Mouse (Mus musculus) lung, postnatal 0 days (tissue): ENCODE results near the gene Tmem176b. TPM values are rescaled to one million over a fixed set of nuclear protein-coding genes. Genes with fewer than 3 reads are reported as not detected.

Source experiments
- ATAC-seq: fragments of 200-750 bp; cut with Nextera tagmentation; 2 replicates; pipeline ENCODE4 v1.8.0; 2017; ENCODE audit warnings: moderate library complexity
- DNase-seq: peaks from one replicate; pipeline ENCODE4 v3.0.0-alpha.2; 2016; ENCODE audit warnings: low spot score
- H3K27ac ChIP-seq: fragments of 300-500 bp; sonication (generic); 2 replicates; pipeline ENCODE4 v1.5.1; 2014; ENCODE audit warnings: antibody characterized with exemption, mild to moderate bottlenecking, low read length, mixed read lengths
- H3K27me3 ChIP-seq: fragments of 300-500 bp; sonication (generic); replicated peaks from 2 replicates; pipeline ENCODE4 v1.6.1; 2014; ENCODE audit warnings: low read length, mixed read lengths; ENCODE audit not compliant: insufficient read depth
- H3K36me3 ChIP-seq: fragments of 300-500 bp; sonication (generic); 2 replicates; pipeline ENCODE4 v1.6.1; 2014; ENCODE audit warnings: low read length, mixed read lengths; ENCODE audit not compliant: insufficient read depth
- H3K4me1 ChIP-seq: fragments of 300-500 bp; sonication (generic); 2 replicates; pipeline ENCODE4 v1.6.1; 2014; ENCODE audit warnings: antibody characterized with exemption, low read depth, low read length, mixed read lengths; ENCODE audit not compliant: insufficient read depth
- H3K4me2 ChIP-seq: fragments of 300-500 bp; sonication (generic); replicated peaks from 2 replicates; pipeline ENCODE4 v1.6.1; 2014; ENCODE audit warnings: low read depth, mild to moderate bottlenecking, low read length, moderate library complexity, mixed read lengths
- H3K4me3 ChIP-seq: fragments of 300-500 bp; sonication (generic); 2 replicates; pipeline ENCODE4 v1.5.1; 2014; ENCODE audit warnings: low read depth, low read length
- H3K9ac ChIP-seq: fragments of 300-500 bp; sonication (generic); replicated peaks from 2 replicates; pipeline ENCODE4 v1.6.1; 2014; ENCODE audit warnings: low read depth, mild to moderate bottlenecking
- H3K9me3 ChIP-seq: fragments of 300-500 bp; sonication (generic); 2 replicates; pipeline ENCODE4 v1.6.1; 2016; ENCODE audit warnings: low read length, mixed read lengths
- CTCF ChIP-seq: IDR thresholded peaks from 2 replicates; pipeline ENCODE4 v1.5.1; 2016; ENCODE audit warnings: antibody characterized with exemption, mild to moderate bottlenecking
- EP300 ChIP-seq: IDR thresholded peaks from 2 replicates; pipeline ENCODE4 v1.6.1; 2016; ENCODE audit warnings: antibody characterized with exemption, mild to moderate bottlenecking, control low read depth
- WGBS: fragments of 180-500 bp; shearing (Covaris S2); extraction: QIAGEN DNeasy Blood & Tissue Kit; methylation state at CpG from one replicate; pipeline ENCODE4 v1.1.7; 2014; 5-methylcytosine and 5-hydroxymethylcytosine counted together
- polyA plus RNA-seq: library from polyadenylated mRNA; unstranded; fragments of >200 nt; fragmentation: Nextera tagmentation; extraction: Ambion mirVana; gene quantifications from 2 replicates; pipeline ENCODE4 v1.2.1, GENCODE M21; 2015

Gene Tmem176b
- polyA plus RNA-seq, result 798 and 806 TPM in 2 replicates

GRCm38 (mm10) chr6:48840973-48841625 is at the start of gene Tmem176b:
Gene Tmem176b (minus strand): TSS chr6:48841496.
- Histone ChIP-seq H3K27ac (peak within 1 kb of the TSS; percentile 96), H3K4me2 (peak within 1 kb of the TSS; percentile 62), H3K9me3 (no peaks in the 10 kb centered on the region), H3K27me3 (no peaks in the 10 kb centered on the region), H3K36me3 (peaks cover 17% of the 10 kb centered on the region; the same call in 1 of the 2 replicates), H3K4me1 (peaks cover 16% of the 10 kb centered on the region; the same call in 1 of the 2 replicates), H3K9ac (peak within 1 kb of the TSS; percentile 69), H3K4me3 (peak within 1 kb of the TSS; percentile 56)
- peak; percentile 90 for TF ChIP-seq EP300
- peak; percentile 14; the same call in 1 of the 2 replicates for TF ChIP-seq CTCF
- peak; percentile 94 for ATAC-seq
- WGBS, result 0% methylated on average over 6 of the region's 6 CpGs
- peak; percentile 98 for DNase-seq

DNA sequence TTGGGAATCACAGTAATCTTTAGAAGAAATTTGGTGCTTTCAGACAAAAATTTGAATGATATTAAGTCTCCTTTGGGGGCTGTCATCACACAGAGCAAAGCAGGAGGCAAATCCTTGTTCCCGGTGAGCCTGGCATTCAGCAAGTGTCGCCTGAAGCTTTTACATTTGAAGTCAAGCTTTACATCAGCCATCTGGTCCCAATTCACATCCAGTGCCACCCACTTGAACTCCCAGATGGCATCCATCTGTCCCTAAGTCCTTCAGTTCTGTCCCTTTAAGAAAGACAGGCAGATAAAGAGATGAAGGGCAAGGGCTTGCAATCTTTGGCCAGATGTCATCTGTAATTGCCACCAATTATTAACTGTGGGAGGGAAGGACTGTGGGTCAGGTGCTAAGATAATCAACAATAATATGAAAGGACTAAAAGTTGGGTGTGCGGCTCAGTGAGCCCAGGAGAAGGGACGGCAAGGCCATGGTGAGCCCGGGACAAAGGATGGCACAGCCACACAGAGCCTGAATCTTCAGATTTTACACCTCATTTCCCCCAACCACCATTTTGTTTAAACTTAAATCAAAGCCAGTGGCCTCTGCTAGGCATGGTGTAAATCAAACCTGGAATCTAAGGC is 35.3 kb upstream of the Tmem176b start:
- no peak for TF ChIP-seq EP300
- no peak for TF ChIP-seq CTCF
- Histone ChIP-seq H3K4me2 (no peak overlapping the region), H3K9ac (no peak overlapping the region), H3K4me3 (no peak overlapping the region), H3K27me3 (no peaks in the 10 kb centered on the region), H3K27ac (no peak overlapping the region), H3K36me3 (no peaks in the 10 kb centered on the region), H3K9me3 (no peaks in the 10 kb centered on the region), H3K4me1 (no peaks in the 10 kb centered on the region)
- DNase-seq (no peak), ATAC-seq (no peak)
- WGBS, result 62% methylated on average over 5 of the region's 5 CpGs

DNA sequence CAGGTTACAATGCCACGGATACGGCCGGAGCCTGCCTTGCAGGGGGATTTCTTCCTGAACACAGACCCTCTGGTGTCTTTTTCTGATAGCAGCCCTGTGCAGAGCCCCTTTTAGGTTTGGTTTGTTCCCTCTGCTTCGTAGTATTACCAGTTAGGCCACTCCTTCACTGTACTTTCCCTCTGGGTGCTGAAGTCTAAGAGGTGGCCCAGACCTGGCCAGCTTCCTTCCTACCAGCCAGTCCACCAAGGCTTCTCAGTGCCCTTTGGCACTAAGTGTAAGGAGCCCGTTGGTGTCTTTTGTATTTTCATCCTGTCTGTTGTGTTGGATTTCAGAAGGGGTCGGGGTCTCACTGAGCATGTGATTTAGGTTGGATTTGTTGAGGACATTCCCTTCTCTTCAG is 34.2 kb upstream of the Tmem176b start:
- H3K36me3 ChIP-seq, result no peaks in the 10 kb centered on the region
- no peaks in the 10 kb centered on the region for H3K27me3 ChIP-seq
- H3K4me1 ChIP-seq, result no peaks in the 10 kb centered on the region
- DNase-seq (no peak), ATAC-seq (no peak)
- H3K9ac ChIP-seq, result no peak overlapping the region
- no peak overlapping the region for H3K27ac ChIP-seq
- H3K4me2 ChIP-seq, result no peak overlapping the region
- no peaks in the 10 kb centered on the region for H3K9me3 ChIP-seq
- WGBS, result 85% methylated on average over 6 of the region's 6 CpGs
- no peak overlapping the region for H3K4me3 ChIP-seq
- no peak for TF ChIP-seq CTCF
- no peak for TF ChIP-seq EP300

DNA sequence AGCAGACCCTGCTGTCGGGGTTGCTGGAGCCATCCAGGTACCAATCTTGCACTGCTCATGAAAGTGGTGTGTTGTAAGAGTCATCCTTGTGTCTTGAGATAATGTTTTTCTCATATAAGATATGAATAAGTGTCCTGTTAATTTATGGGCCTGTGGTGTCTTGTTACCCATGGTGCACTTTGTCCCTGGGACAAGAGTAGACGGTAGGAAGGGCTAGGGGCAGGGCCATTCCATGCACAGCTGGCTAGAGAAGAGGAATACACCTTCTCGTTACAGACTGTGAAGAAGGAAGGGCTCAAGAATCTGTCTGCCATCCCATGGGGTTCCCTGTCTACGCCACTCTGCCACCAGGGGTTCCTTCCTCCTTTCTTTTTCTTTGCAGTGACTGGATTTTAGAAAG is 33.3 kb upstream of the Tmem176b start:
- Histone ChIP-seq H3K4me1 (no peaks in the 10 kb centered on the region), H3K27ac (no peak overlapping the region), H3K9ac (no peak overlapping the region), H3K27me3 (no peaks in the 10 kb centered on the region), H3K4me3 (no peak overlapping the region), H3K9me3 (no peaks in the 10 kb centered on the region), H3K4me2 (no peak overlapping the region), H3K36me3 (no peaks in the 10 kb centered on the region)
- TF ChIP-seq EP300 (no peak), CTCF (no peak)
- ATAC-seq, result no peak
- no peak for DNase-seq
- 86% methylated on average over 4 of the region's 4 CpGs for WGBS

DNA sequence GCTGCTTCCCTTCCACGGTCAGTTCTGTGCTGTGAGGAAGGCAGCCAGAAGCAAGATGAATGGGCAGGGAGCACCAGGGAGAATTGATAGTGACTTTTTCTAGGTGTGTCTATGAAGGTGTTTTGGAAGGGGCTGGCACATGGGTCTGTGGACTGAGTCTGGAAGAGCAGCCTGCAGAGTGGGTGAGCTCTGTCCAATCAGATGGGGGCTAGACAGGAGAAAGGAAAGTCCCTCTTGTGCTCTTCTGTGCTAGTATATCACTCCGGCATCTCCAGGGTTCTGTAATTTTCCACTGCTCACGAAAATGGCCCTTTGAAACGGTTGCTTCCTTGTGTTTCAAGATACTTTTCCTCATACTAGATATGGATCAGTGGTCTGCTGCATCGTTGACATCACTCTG is 31.3 kb upstream of the Tmem176b start, which contains the start of gene Aoc1:
Gene Aoc1, plus strand, starts transcription at position 301 of the 400 bp plus-strand sequence.
- Histone ChIP-seq H3K9ac (no peak within 1 kb of the TSS), H3K27ac (no peak within 1 kb of the TSS), H3K27me3 (no peaks in the 10 kb centered on the region)

GRCm38 (mm10) chr6:48869774-48870173 is 28.5 kb upstream of the Tmem176b start:
- peak; percentile 44 for DNase-seq
- Histone ChIP-seq H3K9me3 (no peaks in the 10 kb centered on the region), H3K27ac (no peak overlapping the region), H3K36me3 (no peaks in the 10 kb centered on the region), H3K27me3 (no peaks in the 10 kb centered on the region), H3K4me2 (no peak overlapping the region), H3K9ac (no peak overlapping the region), H3K4me3 (no peak overlapping the region), H3K4me1 (no peaks in the 10 kb centered on the region)
- ATAC-seq, result peak; percentile 25; the same call in 1 of the 2 replicates
- 57% methylated on average over 2 of the region's 2 CpGs for WGBS
- TF ChIP-seq EP300 (no peak), CTCF (no peak)

More for the DNA sequence above, 31.3 kb upstream of the Tmem176b start, which contains the start of gene Aoc1:
- H3K9me3 ChIP-seq, result no peaks in the 10 kb centered on the region
- no peak within 1 kb of the TSS for H3K4me3 ChIP-seq
- no peak for ATAC-seq
- DNase-seq, result no peak
- 72% methylated on average over 5 of the region's 5 CpGs for WGBS
- H3K36me3 ChIP-seq, result no peaks in the 10 kb centered on the region
- H3K4me2 ChIP-seq, result no peak within 1 kb of the TSS
- TF ChIP-seq CTCF, result no peak
- TF ChIP-seq EP300, result no peak
- H3K4me1 ChIP-seq, result no peaks in the 10 kb centered on the region
